Mouse (Mus musculus): ENCODE data around the gene Ankrd6.
"Not testable (repeated sequence)": the region's sequence is repeated elsewhere in the genome, so short reads cannot be mapped to it uniquely, and the experiment has no call there.

DNA sequence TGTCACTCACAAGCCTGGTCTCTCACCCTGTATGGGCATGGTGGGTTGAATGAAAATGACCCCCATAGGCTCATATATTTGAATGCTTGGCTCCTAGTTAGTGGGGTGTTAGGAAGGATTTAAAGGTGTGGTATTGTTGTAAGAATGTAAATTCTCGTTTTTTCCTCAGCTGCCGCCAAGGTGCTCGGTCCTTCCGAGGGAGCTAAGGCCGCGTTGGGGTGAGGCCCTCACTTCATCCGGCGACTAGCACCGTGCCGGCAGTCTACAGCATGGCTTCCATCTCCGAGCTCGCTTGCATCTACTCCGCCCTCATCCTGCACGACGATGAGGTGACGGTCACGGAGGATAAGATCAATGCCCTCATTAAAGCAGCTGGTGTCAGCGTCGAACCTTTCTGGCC, 14.0 kb upstream of the Ankrd6 start:
- not testable (repeated sequence) for TF ChIP-seq CTCF (IDR thresholded peaks at IDR 0.05; ENCODE audit: borderline replicate concordance, insufficient read depth, low read length); POLR2A (IDR thresholded peaks at IDR 0.05; ENCODE audit: low read depth, low read length)
